Mouse (Mus musculus) thymus, postnatal 10 days (tissue): ENCODE results near the gene Pbx2.

Experiments
- DNase-seq, 2 experiments: peaks; one replicate each; pipeline ENCODE4 v3.0.0; 2021; ENCODE audit warnings: low spot score in 2 of 2

Gene Pbx2

GRCm38 (mm10) chr17:34629221-34629751, 38.2 kb downstream of the Pbx2 start, which contains the start of gene Prrt1:
Gene Prrt1, plus strand, starts transcription at chr17:34629533.
- DNase-seq: peak; percentile 47 to 51

GRCm38 (mm10) chr17:34629796-34630603, 38.9 kb downstream of the Pbx2 start:
- peak; percentile 82 to 86 for DNase-seq

GRCm38 (mm10) chr17:34630761-34631301, 39.8 kb downstream of the Pbx2 start:
- DNase-seq: peak; percentile 70

GRCm38 (mm10) chr17:34631647-34632046, 40.6 kb downstream of the Pbx2 start:
- peak in 1 of 2 experiments; percentile 33 for DNase-seq

GRCm38 (mm10) chr17:34632261-34632691, 41.2 kb downstream of the Pbx2 start:
- peak; percentile 82 to 89 for DNase-seq

GRCm38 (mm10) chr17:34635671-34636070, 44.6 kb downstream of the Pbx2 start:
- DNase-seq: no peak

- DNase-seq: no peak
Observed at GRCm38 (mm10) chr17:34637459-34637858, 46.4 kb downstream of the Pbx2 start.

- DNase-seq: no peak
Observed at GRCm38 (mm10) chr17:34639461-34640255, 48.6 kb downstream of the Pbx2 start.

GRCm38 (mm10) chr17:34640778-34641601, 49.9 kb downstream of the Pbx2 start:
- DNase-seq: no peak

- no peak for DNase-seq
Observed at GRCm38 (mm10) chr17:34641945-34642344, 50.9 kb downstream of the Pbx2 start.

GRCm38 (mm10) chr17:34643379-34643778, 52.3 kb downstream of the Pbx2 start:
- DNase-seq: no peak

- DNase-seq: no peak
Observed at GRCm38 (mm10) chr17:34643944-34644343, 52.9 kb downstream of the Pbx2 start.

- DNase-seq: peak; percentile 95
Observed at GRCm38 (mm10) chr17:34644608-34645007, 53.5 kb downstream of the Pbx2 start, which contains the start of gene Fkbpl. Gene Fkbpl, plus strand, starts transcription at chr17:34644764.

GRCm38 (mm10) chr17:34645256-34645829, 54.3 kb downstream of the Pbx2 start:
- no peak for DNase-seq

GRCm38 (mm10) chr17:34645831-34646511, 54.9 kb downstream of the Pbx2 start:
- no peak for DNase-seq
